Mouse (Mus musculus): ENCODE measurements at regions not wholly inside any gene's neighbourhood (a gene's known extent, or its start where the extent isn't known, plus 50 kb on each side); places are given as distances from the start of the nearest gene placed in this dataset.

GRCm38 (mm10) chr9:46830316-46830715 lies 168.2 kb upstream of the Gm4791 start:
- TF ChIP-seq USF1 (IDR thresholded peaks at IDR 0.05; ENCODE audit: low read depth) (no peak), POLR2A (IDR thresholded peaks at IDR 0.05; ENCODE audit: insufficient read length, low read depth) (no peak), POLR2AphosphoS2 (IDR thresholded peaks at IDR 0.05; ENCODE audit: insufficient read length, low read depth) (no peak)
